Mouse (Mus musculus) monocyte, adult 59 days (primary cell): ENCODE measurements around the gene Pgap2. TPM values are rescaled to one million over a fixed set of nuclear protein-coding genes. Genes with fewer than 3 reads are reported as not detected.

Source experiments
- total RNA-seq, 2 experiments: library from RNA; stranded (reverse); gene quantifications; one replicate each; pipeline ENCODE4 v1.2.4; 2023

Gene Pgap2
- 10 to 100 TPM; 48.1 to 65.1 TPM for total RNA-seq

GRCm38 (mm10) chr7:102209756-102210721, at the start of gene Pgap2, which contains the start of gene Nup98:
TSS of gene Pgap2 (plus strand) at chr7:102210208.
TSS of gene Nup98 (minus strand) at chr7:102210176.

GRCm38 (mm10) chr7:102255954-102256353, 45.9 kb downstream of the Pgap2 start, which contains the start of gene Rhog:
TSS of gene Rhog (minus strand) at chr7:102256054.

GRCm38 (mm10) chr7:102267601-102268394, 57.8 kb downstream of the Pgap2 start, which contains the start of gene Stim1:
TSS of gene Stim1 (plus strand) at chr7:102267806.

Other genes with a start within 250 kb of the Pgap2 start
- 10 to 100 TPM; 28.8 to 30.0 TPM for gene Il18bp, start 191.5 kb upstream of the Pgap2 start, total RNA-seq
- 10 to 100 TPM; 18.2 to 27.3 TPM for gene Rnf121, start 144.7 kb upstream of the Pgap2 start, total RNA-seq
- 1 to 10 TPM; 8.4 to 9.7 TPM for gene Xndc1, start 144.7 kb upstream of the Pgap2 start, total RNA-seq
- gene Xntrpc, start 144.5 kb upstream of the Pgap2 start, total RNA-seq = 1 to 10 TPM in 1 of 2 experiments, under 1 TPM in 1; 0.52 to 1.5 TPM
- gene Trpc2, start 127.1 kb upstream of the Pgap2 start, total RNA-seq = under 1 TPM in 1 of 2 experiments, not detected in 1; 0.94 TPM
- not detected for gene Art1, start 108.5 kb upstream of the Pgap2 start, total RNA-seq
- gene Art5, start 100.7 kb upstream of the Pgap2 start, total RNA-seq = not detected
- not detected for gene Chrna10, start 93.4 kb upstream of the Pgap2 start, total RNA-seq
- gene Nup98, start within 50 bp of the Pgap2 start, total RNA-seq = 10 to 100 TPM; 95.1 to 96.2 TPM
- 100 to 1,000 TPM; 434 to 437 TPM for gene Rhog, start 45.8 kb downstream of the Pgap2 start, total RNA-seq
- 10 to 100 TPM; 51.8 to 52.0 TPM for gene Stim1, start 57.6 kb downstream of the Pgap2 start, total RNA-seq
- gene Rrm1, start 231.5 kb downstream of the Pgap2 start, total RNA-seq = 10 to 100 TPM; 12.5 to 12.7 TPM